Mouse (Mus musculus) kidney, adult 2 months (tissue): ENCODE measurements around the gene Arhgef10l.

Source experiments
- CTCF ChIP-seq: fragments of 200-500 bp; conservative IDR thresholded peaks from 2 replicates; pipeline ENCODE4 v1.5.1; 2011; ENCODE audit warnings: low read depth, mild to moderate bottlenecking, control low read depth, low read length, moderate library complexity, mixed read lengths; ENCODE audit not compliant: insufficient read depth, insufficient read length
- POLR2A ChIP-seq: fragments of 200-500 bp; IDR thresholded peaks from one replicate; pipeline ENCODE4 v1.6.1; 2011; ENCODE audit warnings: low read depth, low read length, control low read depth

DNA sequence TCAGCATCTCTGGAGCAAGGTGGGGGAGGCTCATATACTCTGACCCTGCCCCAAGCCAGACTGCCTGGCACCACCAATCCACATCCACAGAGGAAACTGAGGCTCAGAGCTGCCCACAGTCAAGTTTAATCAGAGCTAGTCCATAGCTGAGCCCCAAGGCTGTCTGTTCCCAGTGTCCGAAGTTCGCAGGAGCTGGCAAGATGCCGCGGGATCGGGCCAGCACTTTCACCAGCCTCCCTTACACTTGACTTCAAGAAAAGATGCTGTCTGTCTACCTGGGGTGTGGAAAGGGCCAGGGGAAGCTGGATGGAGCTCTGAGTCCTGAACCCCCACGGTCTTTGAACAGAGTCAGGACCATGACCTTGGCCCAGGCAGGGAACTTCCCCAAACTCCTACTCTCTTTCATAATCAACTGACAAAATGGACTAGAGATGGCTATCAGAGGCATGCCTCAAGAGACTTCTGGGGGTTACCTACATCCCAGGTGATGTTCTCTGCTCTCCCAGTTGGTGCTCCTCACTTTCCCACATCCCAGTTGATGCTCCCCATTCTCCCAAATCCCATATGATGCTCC, 34.4 kb downstream of the Arhgef10l start:
- TF ChIP-seq POLR2A (no peak), CTCF (no peak)
